Mouse (Mus musculus) erythroid progenitor cell, adult 5-6 weeks (primary cell): ENCODE measurements around the gene Ccdc177. TPM values are rescaled to one million over a fixed set of nuclear protein-coding genes. Genes with fewer than 3 reads are reported as not detected.

ENCODE experiments used
- total RNA-seq, 2 experiments: library from RNA; stranded (forward) in 1 of 2; stranded (reverse) in 1 of 2; fragments of 150-400 nt in 1 of 2; fragments of 186-747, 209-891 nt in 1 of 2; gene quantifications; 2 replicates each; pipeline versions ENCODE4 v1.2.3 to v1.2.4; 2015 to 2017; ENCODE audit warnings: low replicate concordance in 2 of 2

The Ccdc177 gene
- total RNA-seq, 2 experiments from 2014 or later = not detected

Other genes starting within 250 kb of the Ccdc177 start
- gene Galnt16, start 242.4 kb downstream of the Ccdc177 start, total RNA-seq (2015; ENCODE audit: low replicate concordance) = not detected in 2 replicates
- not detected in 2 replicates for gene Galnt16, start 242.4 kb downstream of the Ccdc177 start, total RNA-seq (2017; ENCODE audit: low replicate concordance)
- gene Slc39a9, start 116.8 kb downstream of the Ccdc177 start, total RNA-seq (2015; ENCODE audit: low replicate concordance) = 20.1 and 22.0 TPM in 2 replicates
- gene Slc39a9, start 116.8 kb downstream of the Ccdc177 start, total RNA-seq (2017; ENCODE audit: low replicate concordance) = 11.2 and 20.5 TPM in 2 replicates
- 23.9 and 28.1 TPM in 2 replicates for gene Erh, start 116.3 kb downstream of the Ccdc177 start, total RNA-seq (2015; ENCODE audit: low replicate concordance)
- gene Erh, start 116.3 kb downstream of the Ccdc177 start, total RNA-seq (2017; ENCODE audit: low replicate concordance) = 4.9 and 23.4 TPM in 2 replicates
- gene Plekhd1, start 68.1 kb downstream of the Ccdc177 start, total RNA-seq (2015; ENCODE audit: low replicate concordance) = 0.42 TPM in 1 of 2 replicates, not detected in the other
- gene Plekhd1, start 68.1 kb downstream of the Ccdc177 start, total RNA-seq (2017; ENCODE audit: low replicate concordance) = 2.8 TPM in 1 of 2 replicates, not detected in the other
- gene Susd6, start 29.8 kb upstream of the Ccdc177 start, total RNA-seq (2015; ENCODE audit: low replicate concordance) = 39.8 and 46.9 TPM in 2 replicates
- gene Susd6, start 29.8 kb upstream of the Ccdc177 start, total RNA-seq (2017; ENCODE audit: low replicate concordance) = 63.2 and 67.7 TPM in 2 replicates
- gene Srsf5, start 184.8 kb upstream of the Ccdc177 start, total RNA-seq (2015; ENCODE audit: low replicate concordance) = 223 and 278 TPM in 2 replicates
- gene Srsf5, start 184.8 kb upstream of the Ccdc177 start, total RNA-seq (2017; ENCODE audit: low replicate concordance) = 504 and 624 TPM in 2 replicates
- gene Slc10a1, start 208.0 kb upstream of the Ccdc177 start, total RNA-seq (2015; ENCODE audit: low replicate concordance) = not detected in 2 replicates
- 0.64 TPM in 1 of 2 replicates, not detected in the other for gene Slc10a1, start 208.0 kb upstream of the Ccdc177 start, total RNA-seq (2017; ENCODE audit: low replicate concordance)